Mouse (Mus musculus) adipocyte (in vitro differentiated cells): ENCODE measurements at regions not wholly inside any gene's neighbourhood (a gene's known extent, or its start where the extent isn't known, plus 50 kb on each side); places are given as distances from the start of the nearest gene placed in this dataset.

Experiments
- DNase-seq: peaks from one replicate; pipeline ENCODE4 v3.0.0-alpha.2; 2016; ENCODE audit warnings: low spot score

DNA sequence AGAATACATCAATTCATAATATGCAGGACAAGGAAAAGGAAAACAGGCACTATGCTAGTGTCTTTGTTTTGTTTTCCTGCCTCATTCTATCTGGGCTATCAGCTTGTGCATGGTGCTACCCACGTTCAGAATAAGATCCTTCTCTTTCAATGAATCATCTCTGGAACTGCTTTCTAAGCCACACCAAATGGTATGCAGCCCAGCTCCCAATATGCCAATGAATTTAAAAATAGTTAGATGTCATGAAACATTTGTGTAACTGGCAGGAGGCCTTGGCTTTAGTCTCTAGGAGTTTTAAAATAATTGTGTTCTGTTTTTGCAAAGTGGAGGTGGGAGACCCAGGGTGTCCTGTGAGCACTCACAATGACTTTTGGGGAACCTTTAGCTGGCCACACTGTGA is 603.1 kb upstream of the Sema6d start:
- no peak for DNase-seq

DNA sequence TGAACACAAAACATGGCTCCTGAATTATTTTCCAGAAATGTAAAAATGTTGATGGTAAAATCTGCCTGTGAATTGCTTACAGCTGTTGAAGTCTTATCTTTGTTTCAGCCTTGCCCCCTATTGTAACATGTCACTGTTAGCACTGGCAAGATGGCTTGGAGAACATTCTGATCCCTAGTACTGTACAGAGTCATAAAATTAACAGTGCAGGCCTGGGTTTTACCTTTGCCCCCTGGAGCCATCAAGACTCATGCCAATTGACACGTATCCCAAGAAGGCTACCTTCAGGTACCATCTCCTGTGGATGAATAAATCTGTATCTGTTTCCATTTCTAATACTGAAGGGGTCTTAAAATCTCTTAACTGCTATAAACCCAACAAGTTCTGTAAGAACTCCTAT is 583.6 kb upstream of the Sema6d start:
- DNase-seq = no peak

DNA sequence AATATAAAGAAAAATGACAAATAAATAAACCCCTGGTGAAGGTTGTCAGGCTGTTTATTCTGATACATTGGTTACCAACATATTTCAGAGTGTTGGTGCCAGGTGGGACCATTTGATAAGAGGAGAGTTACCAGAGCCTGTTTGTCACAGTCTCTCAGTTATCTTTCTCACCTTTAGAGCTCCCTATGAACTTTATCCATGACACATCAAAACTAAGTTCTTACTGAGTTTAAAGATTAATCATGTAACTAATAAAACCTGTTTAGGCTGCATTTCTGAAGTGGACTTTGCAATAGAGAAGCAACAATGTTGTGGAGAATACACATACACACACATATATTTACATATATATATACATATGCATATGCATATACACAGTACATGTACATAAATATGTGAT is 582.7 kb upstream of the Sema6d start:
- DNase-seq = no peak

DNA sequence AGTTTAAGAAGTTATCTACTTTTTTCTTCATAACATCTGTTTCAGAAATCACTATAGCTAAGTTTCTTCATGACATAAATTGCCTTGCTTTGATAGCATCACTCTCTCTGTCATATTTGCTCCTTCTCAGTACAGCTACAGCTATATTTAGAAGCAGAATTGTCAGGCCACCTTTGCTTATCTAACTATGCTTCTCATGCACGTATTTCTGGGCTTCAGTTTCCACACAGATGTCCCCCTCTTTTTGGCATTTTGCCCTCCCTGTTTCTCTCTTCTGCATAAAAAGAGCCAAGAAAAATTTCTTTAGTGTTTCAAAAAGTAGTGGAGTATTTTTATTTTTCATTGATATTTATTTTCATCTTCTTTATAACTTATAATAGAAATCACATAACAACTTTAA is 560.9 kb upstream of the Sema6d start:
- DNase-seq = no peak

DNA sequence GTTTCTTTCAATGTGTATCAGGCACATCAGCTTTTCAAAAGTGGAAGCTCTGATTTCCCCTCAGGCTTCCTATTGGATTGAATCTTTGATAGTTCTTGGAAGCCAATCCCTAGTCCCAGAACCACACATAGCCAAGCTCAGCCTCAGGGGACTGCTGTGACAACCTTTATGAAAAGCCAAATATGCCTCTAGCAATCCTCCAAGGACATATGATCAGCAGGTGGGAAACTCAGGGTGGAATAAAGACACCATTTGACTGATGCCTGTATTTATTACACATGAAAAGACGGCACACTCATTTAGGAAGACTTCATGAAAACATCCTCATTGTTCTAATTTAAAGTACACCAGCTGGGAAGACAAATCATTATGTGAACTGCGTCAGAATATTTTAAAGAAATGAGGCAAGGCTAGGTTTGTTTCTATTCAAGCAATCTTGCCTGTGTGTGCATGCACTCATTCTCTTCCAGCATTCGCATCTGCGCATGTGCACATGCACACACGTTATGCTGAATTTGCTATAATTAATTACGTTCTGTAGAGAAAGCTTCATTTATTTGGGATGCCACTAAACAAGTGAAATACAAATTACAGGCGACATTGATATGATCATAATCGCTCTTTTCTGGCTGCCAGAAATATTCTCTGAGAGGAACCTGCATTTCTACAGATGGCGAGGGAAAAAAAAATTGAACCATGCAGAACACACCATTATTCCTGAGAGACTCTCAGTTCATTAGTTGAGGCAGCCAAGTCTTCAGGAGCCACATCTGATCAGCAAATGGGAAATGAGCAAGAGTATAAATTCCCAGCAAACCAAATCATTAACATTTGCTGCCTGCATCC is 556.6 kb upstream of the Sema6d start:
- no peak for DNase-seq

DNA sequence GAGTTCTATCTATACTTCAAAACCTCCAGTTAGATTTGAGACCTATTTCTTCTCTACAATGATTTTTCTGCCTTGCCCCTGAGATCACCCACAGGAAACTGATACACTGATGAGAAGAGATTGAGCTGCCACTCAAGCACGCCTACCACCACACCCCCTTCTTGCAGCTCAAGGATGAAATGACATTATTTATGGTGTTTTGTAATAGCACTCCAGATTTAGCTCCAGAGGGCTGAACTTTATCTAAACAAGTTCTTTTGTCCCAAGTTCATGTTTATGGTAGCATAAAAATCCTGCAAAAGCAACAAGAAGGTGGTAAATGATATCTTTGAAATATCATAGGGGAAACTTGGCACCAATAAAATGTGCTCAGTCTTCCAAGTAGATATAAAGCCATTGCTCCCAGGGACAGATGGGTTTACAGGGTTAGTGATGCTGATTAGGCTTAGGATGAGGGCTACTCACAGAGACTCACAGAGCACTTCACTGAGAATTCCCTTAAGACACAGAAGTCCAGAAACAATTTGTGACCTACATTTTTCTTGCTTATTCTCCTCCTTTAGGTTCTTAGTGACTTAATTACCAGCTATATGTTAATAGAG is 538.4 kb upstream of the Sema6d start:
- DNase-seq = no peak

DNA sequence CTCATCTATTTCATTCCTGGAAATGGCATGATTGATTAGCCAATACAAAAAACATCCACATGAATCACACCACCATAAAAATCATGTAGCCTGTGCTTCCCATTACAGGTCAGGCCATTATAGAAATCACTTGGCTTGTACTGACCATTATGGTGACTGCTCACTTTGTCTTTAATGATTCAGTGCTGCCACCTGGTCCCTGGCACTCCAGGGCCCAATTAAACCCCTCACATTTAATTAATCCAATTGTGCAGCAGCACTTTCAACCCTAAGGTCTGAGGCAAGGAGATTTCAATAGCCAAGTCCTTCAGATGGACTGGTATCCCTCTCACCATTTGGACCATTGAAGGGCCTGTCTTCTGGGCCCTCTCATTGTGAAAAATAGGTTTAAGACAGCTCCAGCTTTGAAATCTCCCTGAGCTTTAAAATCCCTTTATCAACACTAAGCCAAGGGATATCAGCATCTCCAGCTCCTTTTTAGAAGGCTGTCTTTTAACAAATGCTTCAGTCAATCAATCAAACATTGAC is 531.6 kb upstream of the Sema6d start:
- no peak for DNase-seq
